Mouse (Mus musculus) forebrain, embryonic 16.5 days (tissue): ENCODE measurements around the gene Creb3l4. TPM values are rescaled to one million over a fixed set of nuclear protein-coding genes. Genes with fewer than 3 reads are reported as not detected.
A peak's percentile ranks its signal among the peaks of the same experiment; 100 is the strongest.

ENCODE experiments used
- ATAC-seq: fragments of 200-750 bp; cut with Nextera tagmentation; 2 replicates; pipeline ENCODE4 v1.8.0; 2017; ENCODE audit warnings: mild to moderate bottlenecking, moderate library complexity
- H3K27ac ChIP-seq: fragments of 300-500 bp; sonication (generic); 2 replicates; pipeline ENCODE4 v1.5.1; 2014; ENCODE audit warnings: low read length, control low read depth
- H3K27me3 ChIP-seq: fragments of 300-500 bp; sonication (generic); replicated peaks from 2 replicates; pipeline ENCODE4 v1.6.1; 2014; ENCODE audit warnings: low read length; ENCODE audit not compliant: control insufficient read depth, insufficient read depth
- H3K36me3 ChIP-seq: fragments of 300-500 bp; sonication (generic); 2 replicates; pipeline ENCODE4 v1.6.1; 2014; ENCODE audit not compliant: control insufficient read depth, insufficient read depth
- H3K4me1 ChIP-seq: fragments of 300-500 bp; sonication (generic); replicated peaks from 2 replicates; pipeline ENCODE4 v1.6.1; 2014; ENCODE audit warnings: low read length; ENCODE audit not compliant: control insufficient read depth, insufficient read depth
- H3K4me2 ChIP-seq: fragments of 300-500 bp; sonication (generic); 2 replicates; pipeline ENCODE4 v1.6.1; 2014; ENCODE audit warnings: mild to moderate bottlenecking, low read length, control low read depth
- H3K4me3 ChIP-seq: fragments of 300-500 bp; sonication (generic); replicated peaks from 2 replicates; pipeline ENCODE4 v1.5.1; 2014; ENCODE audit warnings: mild to moderate bottlenecking, low read length, control low read depth
- H3K9ac ChIP-seq: fragments of 300-500 bp; sonication (generic); replicated peaks from 2 replicates; pipeline ENCODE4 v1.6.1; 2014; ENCODE audit warnings: low read depth, low read length, control low read depth
- H3K9me3 ChIP-seq: fragments of 300-500 bp; sonication (generic); 2 replicates; pipeline ENCODE4 v1.6.1; 2016; ENCODE audit warnings: low read length; ENCODE audit not compliant: control insufficient read depth
- WGBS: fragments of 180-500 bp; shearing (Covaris S2); extraction: QIAGEN DNeasy Blood & Tissue Kit; methylation state at CpG from one replicate; pipeline ENCODE4 v1.1.7; 2014; 5-methylcytosine and 5-hydroxymethylcytosine counted together
- polyA plus RNA-seq: library from polyadenylated mRNA; unstranded; fragments of >200 nt; fragmentation: Nextera tagmentation; extraction: Ambion mirVana; gene quantifications from 2 replicates; pipeline ENCODE4 v1.2.1, GENCODE M21; 2015

Gene Creb3l4
- polyA plus RNA-seq, 1 experiment from 2014 or later, result 2.7 TPM

GRCm38 (mm10) chr3:90222455-90222854, 20.9 kb downstream of the Creb3l4 start:
- Histone ChIP-seq H3K36me3 (no peaks in the 10 kb centered on the region), H3K9ac (no peak overlapping the region), H3K9me3 (no peaks in the 10 kb centered on the region), H3K27ac (no peak overlapping the region), H3K4me3 (no peak overlapping the region), H3K4me2 (no peak overlapping the region), H3K4me1 (peaks cover 11% of the 10 kb centered on the region), H3K27me3 (no peaks in the 10 kb centered on the region)
- no peak for ATAC-seq
- WGBS, result 87% methylated on average over 4 of the region's 4 CpGs

DNA sequence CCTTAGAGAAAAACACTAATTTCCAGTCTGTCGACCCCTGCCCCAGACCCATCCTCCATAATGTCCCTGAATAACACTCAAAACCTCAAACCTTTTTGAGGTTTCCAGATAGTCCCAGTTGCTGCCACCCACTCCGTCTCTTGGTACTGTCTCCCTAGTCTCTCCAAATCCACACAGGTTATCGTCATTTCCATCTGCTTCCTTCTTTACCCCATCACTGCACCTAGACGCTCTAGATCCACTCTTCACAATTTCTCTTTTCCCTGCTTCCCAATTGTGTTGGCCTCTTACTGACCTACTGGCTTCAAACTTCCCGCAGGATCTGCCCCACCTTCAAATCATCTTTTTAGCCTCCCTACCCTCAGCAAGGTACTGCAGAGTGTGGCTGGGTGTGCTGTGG, 22.2 kb downstream of the Creb3l4 start:
- ATAC-seq, result no peak
- Histone ChIP-seq H3K36me3 (no peaks in the 10 kb centered on the region), H3K4me3 (peak overlapping the region; percentile 45), H3K4me1 (peaks cover 11% of the 10 kb centered on the region), H3K27ac (no peak overlapping the region), H3K4me2 (peak overlapping the region; percentile 81), H3K9ac (peak overlapping the region; percentile 61), H3K9me3 (no peaks in the 10 kb centered on the region), H3K27me3 (no peaks in the 10 kb centered on the region)
- WGBS, result 29% methylated on average over 5 of the region's 5 CpGs

DNA sequence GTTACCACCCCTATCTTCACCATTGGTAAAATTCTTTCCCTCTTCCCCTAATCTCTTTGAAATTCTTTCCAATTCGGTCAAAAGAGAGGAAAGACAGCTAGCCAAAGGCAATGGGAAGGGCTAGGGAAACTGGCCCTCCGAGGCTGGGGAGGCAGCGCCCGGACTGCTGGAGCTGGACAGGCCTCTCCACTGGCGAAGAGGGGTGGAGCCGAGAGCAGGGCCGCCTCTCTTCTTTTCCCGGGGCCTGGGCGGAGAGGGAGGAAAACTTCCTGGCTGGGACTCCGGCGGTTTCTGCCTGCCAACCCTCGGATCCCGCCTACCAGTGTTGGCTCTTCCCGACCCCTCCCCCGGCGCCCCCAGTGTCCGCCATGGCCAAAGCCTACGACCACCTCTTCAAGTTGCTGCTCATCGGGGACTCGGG, 22.8 kb downstream of the Creb3l4 start:
- peak; percentile 79 for ATAC-seq
- Histone ChIP-seq H3K9me3 (no peaks in the 10 kb centered on the region), H3K4me2 (peak overlapping the region; percentile 81), H3K36me3 (no peaks in the 10 kb centered on the region), H3K4me3 (peak overlapping the region; percentile 45), H3K9ac (peak overlapping the region; percentile 61), H3K27me3 (no peaks in the 10 kb centered on the region), H3K27ac (peak overlapping the region; percentile 51), H3K4me1 (peaks cover 11% of the 10 kb centered on the region)
- WGBS, result 0% methylated on average over 16 of the region's 20 CpGs

DNA sequence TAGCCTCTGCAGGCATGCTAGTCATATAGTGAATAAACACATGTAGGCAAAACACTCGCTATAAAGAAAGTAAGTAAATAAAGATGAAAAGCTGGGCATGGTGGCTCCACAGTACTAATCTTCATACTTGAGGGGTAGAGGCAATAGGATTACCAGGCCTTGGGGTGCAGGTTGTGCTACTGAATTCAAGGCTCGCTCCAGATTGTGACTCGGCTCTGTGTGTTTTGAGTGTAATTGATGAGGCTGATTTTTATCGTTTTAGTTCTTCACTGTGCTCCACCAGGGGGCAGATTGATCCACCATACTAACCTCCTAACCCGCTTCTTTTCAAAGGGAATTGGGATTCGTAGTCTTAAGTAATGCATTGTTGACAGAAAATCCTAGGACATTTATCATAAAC, 23.2 kb downstream of the Creb3l4 start:
- peak overlapping the region; percentile 81 for H3K4me2 ChIP-seq
- ATAC-seq, result peak; percentile 63
- H3K4me3 ChIP-seq, result peak overlapping the region; percentile 45
- no peaks in the 10 kb centered on the region for H3K9me3 ChIP-seq
- peak overlapping the region; percentile 61 for H3K9ac ChIP-seq
- WGBS, result 9% methylated on average over 6 of the region's 6 CpGs
- H3K36me3 ChIP-seq, result no peaks in the 10 kb centered on the region
- peak overlapping the region; percentile 51 for H3K27ac ChIP-seq
- H3K27me3 ChIP-seq, result no peaks in the 10 kb centered on the region
- peaks cover 11% of the 10 kb centered on the region for H3K4me1 ChIP-seq

- no peak overlapping the region for H3K9ac ChIP-seq
- H3K4me2 ChIP-seq, result no peak overlapping the region
- no peak overlapping the region for H3K4me3 ChIP-seq
- WGBS, result 28% methylated on average over 1 of the region's 1 CpGs
- no peaks in the 10 kb centered on the region for H3K9me3 ChIP-seq
- no peaks in the 10 kb centered on the region for H3K27me3 ChIP-seq
- no peak overlapping the region for H3K27ac ChIP-seq
- ATAC-seq, result no peak
- H3K36me3 ChIP-seq, result peaks cover 12% of the 10 kb centered on the region
- peaks cover 29% of the 10 kb centered on the region for H3K4me1 ChIP-seq
Observed at GRCm38 (mm10) chr3:90215825-90216380, 27.4 kb downstream of the Creb3l4 start.

DNA sequence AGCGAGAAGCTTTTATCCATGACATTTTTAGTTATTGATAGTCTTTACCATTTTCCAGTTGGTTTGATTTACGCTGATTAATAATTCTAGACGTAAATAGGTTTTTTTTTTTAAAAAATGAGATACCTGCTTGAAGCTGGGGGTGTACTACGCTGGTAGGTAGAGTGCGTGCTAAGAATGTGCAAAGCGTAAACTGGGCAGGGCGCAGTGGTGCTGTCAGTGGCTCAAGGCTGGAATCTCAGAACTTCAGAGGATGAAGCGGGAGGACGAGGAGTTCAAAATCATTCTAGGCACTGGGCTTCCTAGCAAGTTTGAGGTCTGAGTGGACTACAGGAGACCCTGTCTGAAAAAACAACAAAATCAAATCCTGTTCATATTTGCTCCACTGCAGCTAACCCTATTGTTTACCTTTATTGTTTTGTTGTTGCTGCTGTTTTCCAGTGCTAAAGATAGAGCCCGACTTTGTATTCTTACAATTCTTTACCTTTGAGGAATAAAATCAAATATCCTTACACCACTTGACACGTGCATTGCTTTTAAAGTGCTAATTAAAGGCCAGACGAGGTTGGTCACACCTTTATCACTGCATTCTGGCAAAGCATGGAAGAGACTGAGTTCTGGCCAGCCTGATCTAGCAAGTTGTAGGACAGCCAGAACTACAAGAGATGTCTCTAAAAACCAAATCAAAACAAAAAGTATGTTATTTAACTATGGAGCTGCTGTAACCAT, 29.2 kb downstream of the Creb3l4 start:
- peak overlapping the region; percentile 51 for H3K9ac ChIP-seq
- peak overlapping the region; percentile 85 for H3K4me2 ChIP-seq
- H3K4me3 ChIP-seq, result peak overlapping the region; percentile 60
- peak overlapping the region; percentile 72 for H3K27ac ChIP-seq
- ATAC-seq, result peak; percentile 29; the same call in 1 of the 2 replicates
- H3K27me3 ChIP-seq, result no peaks in the 10 kb centered on the region
- peaks cover 21% of the 10 kb centered on the region for H3K36me3 ChIP-seq
- H3K4me1 ChIP-seq, result peaks cover 20% of the 10 kb centered on the region
- WGBS, result 8% methylated on average over 12 of the region's 12 CpGs
- no peaks in the 10 kb centered on the region for H3K9me3 ChIP-seq

DNA sequence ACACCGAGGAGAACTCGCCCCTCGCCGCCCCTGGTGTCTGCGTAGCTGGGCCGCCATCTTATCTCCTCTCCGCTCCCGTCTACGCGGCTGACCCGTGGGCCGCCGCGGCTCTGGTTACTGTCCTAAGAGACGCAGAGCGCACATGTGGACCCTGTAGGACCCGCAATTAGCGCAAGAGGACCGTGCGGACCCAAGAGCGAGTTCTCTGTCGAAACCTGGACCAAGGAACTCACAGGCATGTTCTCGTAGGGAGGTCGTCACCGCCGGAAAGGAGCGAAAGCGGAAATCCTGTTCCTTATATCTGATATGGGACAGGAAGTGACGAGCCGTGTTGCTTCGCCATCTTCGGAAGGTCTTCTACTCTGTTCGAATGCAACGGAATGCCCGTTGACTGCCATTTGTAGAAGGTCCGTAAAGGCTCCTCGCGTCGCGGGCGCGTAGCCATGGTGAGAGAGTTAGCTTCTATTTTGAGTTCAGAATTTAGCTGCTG, 29.9 kb downstream of the Creb3l4 start, which contains the start of the genes Rps27 and Rab13:
Gene Rps27 (minus strand): TSS at position 275 of the 490 bp plus-strand sequence.
Gene Rab13 (plus strand): TSS at position 319 of the 490 bp plus-strand sequence.
- Histone ChIP-seq H3K27me3 (no peaks in the 10 kb centered on the region), H3K9ac (peak within 1 kb of the TSS; percentile 62), H3K4me2 (peak within 1 kb of the TSS; percentile 97), H3K4me3 (peak within 1 kb of the TSS; percentile 60), H3K36me3 (peaks cover 21% of the 10 kb centered on the region), H3K9me3 (no peaks in the 10 kb centered on the region), H3K27ac (peak within 1 kb of the TSS; percentile 72), H3K4me1 (peaks cover 20% of the 10 kb centered on the region)
- peak; percentile 97 for ATAC-seq
- under 1% methylated on average over 41 of the region's 42 CpGs for WGBS

DNA sequence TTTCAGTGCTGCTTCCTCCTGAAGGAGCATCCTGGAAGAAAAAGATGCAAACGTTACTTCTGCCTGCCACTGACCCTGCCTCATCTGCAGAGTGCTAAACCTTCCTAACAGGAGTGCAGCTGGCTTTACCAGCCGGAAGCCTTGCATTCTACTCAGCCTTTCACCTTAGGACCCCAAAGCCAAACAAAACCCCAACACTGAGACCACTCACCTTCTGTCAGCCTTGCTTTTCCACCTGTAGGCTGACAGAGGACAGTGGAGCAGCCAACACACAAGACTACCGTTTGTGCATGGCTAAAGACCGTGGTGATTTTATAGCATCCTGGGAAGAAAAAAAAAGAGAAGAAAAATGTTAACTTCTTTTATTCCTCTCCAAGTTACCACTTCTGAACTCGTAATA, 30.6 kb downstream of the Creb3l4 start:
- Histone ChIP-seq H3K4me1 (peaks cover 20% of the 10 kb centered on the region), H3K9ac (peak overlapping the region; percentile 62), H3K27ac (no peak overlapping the region), H3K4me3 (peak overlapping the region; percentile 60), H3K9me3 (no peaks in the 10 kb centered on the region), H3K36me3 (peaks cover 27% of the 10 kb centered on the region), H3K4me2 (peak overlapping the region; percentile 97), H3K27me3 (no peaks in the 10 kb centered on the region)
- no peak for ATAC-seq
- WGBS, result 19% methylated on average over 5 of the region's 5 CpGs
